ENCODE assay signal across 16 mouse cellular contexts in genomic region chr10:8653651-8654050, GRCm38 (mm10).
DNase-seq lines count a peak whose midpoint lies in the region.
"Had no signal": no experiment of that assay in that cellular context is flagged by ENCODE, and none has a peak within 500 bp of the region (broad histone marks: within the 10 kb centered on the region; RNA-seq: fewer than 3 reads in every experiment).

No protein-coding gene starts in this region.

- DNase-seq in layer of hippocampus, adult 11-12 months (ENCODE audit: low spot score): peak; percentile 14
- no peak for DNase-seq in layer of hippocampus, postnatal 10 days (ENCODE audit: low spot score in 2 of 2)
- peak; percentile 12 to 26 for DNase-seq in right cerebral cortex, adult 2 months (ENCODE audit: low spot score in 2 of 2)
- no peak for DNase-seq in right cerebral cortex, postnatal 25 days
- DNase-seq in layer of hippocampus, postnatal 14 days (ENCODE audit: low spot score in 2 of 2): peak; percentile 12 to 15
- DNase-seq in urinary bladder, postnatal 4 days (ENCODE audit: low spot score in 2 of 2): no peak
- no peak for DNase-seq in cerebellum, postnatal 36 days
- DNase-seq: B cell, adult 2 months; cerebellum, adult 11 months; cerebellum, adult 9-11 months; gastrocnemius, postnatal 25 days; heart, postnatal 4 days; kidney, adult 18-20 months; liver, postnatal 0 days; retina, postnatal 1 day; thymus, postnatal 14 days had no signal

Comparison
In these comparisons a context has a peak if more than half of its experiments do, and no peak if none do; other contexts are left out.
1. DNase-seq: peak in layer of hippocampus, adult 11-12 months (single experiment), right cerebral cortex, adult 2 months (2 of 2) and layer of hippocampus, postnatal 14 days (2 of 2); none in layer of hippocampus, postnatal 10 days (0 of 2), right cerebral cortex, postnatal 25 days (single experiment), urinary bladder, postnatal 4 days (0 of 2) and cerebellum, postnatal 36 days (0 of 2).